Mouse (Mus musculus) Patski (cell line): ENCODE data around the gene Rnf11. TPM values are rescaled to one million over a fixed set of nuclear protein-coding genes. Genes with fewer than 3 reads are reported as not detected.
A peak's percentile ranks its signal among the peaks of the same experiment; 100 is the strongest.

Source experiments
- ATAC-seq: fragments of 100-300 bp; one replicate; pipeline ENCODE4 v1.8.0; 2021
- CTCF ChIA-PET: fragments of 350-600 bp; sonication (Branson Sonifier 250); formaldehyde crosslinking; loops from one replicate; lab custom pipeline; 2022; ENCODE audit warnings: inconsistent platforms; lab: Charles Lee
- POLR2A ChIA-PET: fragments of 350-600 bp; sonication (Branson Sonifier 250); formaldehyde crosslinking; loops from one replicate; lab custom pipeline; 2022; ENCODE audit warnings: antibody characterized with exemption, inconsistent platforms; lab: Charles Lee
- DNase-seq: peaks from one replicate; pipeline ENCODE4 v3.0.0-alpha.2; 2011; ENCODE audit warnings: low read depth, low spot score
- H3K27me3 ChIP-seq: fragments of 371-371 bp; one replicate; pipeline ENCODE4 v1.5.1; 2021
- CTCF ChIP-seq: fragments of 100-300 bp; IDR thresholded peaks from one replicate; pipeline ENCODE4 v1.5.1; 2021
- in situ Hi-C: fragments of 300-500 bp; cut with MboI; formaldehyde crosslinking; loops from 3 replicates; pipeline ENCODE4 v1.11.1; 2018; ENCODE audit warnings: low pct_unique_long_range_greater_than_20kb, mixed read lengths
- polyA plus RNA-seq: library from polyadenylated mRNA; unstranded; gene quantifications from one replicate; pipeline ENCODE4 v1.2.3, GENCODE M21; 2021

The Rnf11 gene
- polyA plus RNA-seq, 1 experiment from 2014 or later = 95.6 TPM

DNA sequence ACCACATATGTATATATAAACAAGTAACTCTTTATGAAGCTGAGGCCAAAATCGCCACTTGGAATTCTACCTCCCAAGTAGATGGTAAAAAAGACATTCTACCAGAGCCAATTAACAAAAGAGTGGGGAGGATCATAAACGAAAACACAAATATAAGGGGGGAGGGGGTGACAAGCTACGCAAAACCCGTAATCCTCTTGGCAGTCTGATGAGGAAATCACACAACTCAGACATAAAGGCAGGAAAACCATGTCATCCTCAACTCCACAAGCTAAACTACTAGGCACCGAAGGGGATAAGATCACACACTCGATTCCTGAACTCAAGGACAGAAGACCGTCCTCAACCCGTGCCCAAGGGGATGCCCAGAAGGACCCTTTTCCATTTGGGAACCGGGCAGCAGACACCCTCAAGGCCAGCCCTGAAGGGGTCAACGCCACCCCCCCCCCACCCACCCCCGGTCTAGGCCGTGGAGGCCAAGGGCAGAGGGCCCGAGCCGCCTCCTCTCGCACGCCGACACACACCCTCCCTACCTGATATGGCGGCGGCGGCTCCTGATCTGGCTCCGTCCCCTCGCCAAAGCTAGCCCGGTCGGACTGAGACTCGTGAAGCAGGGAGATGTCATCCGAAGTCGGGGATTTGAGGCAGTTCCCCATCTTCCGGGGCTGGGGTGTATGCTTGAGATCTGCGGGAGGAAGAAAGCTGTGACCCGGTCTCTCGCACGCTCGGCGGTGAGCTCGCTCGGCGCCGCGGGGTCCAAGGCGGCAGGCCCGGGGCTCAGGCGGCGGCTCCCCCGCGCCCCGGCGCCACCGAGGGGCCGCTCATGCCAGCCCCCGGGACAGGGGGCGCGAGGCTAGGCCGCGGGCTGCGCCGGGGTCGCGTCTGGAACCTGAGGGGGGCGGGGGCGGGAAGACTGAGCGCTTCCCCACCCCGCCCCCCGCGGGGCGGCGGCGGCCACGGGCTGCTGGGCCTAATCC is 8.7 kb downstream of the Rnf11 start:
- ChIA-PET POLR2A (interaction anchor here (0.7 to 1.1 kb wide), 7 partner anchors 9 to 190 kb away, joined by 3 to 12 read pairs (median 3); no protein-coding TSS in a partner anchor), CTCF (interaction anchor here (0.7 to 1.7 kb wide), 4 partner anchors 13 to 35 kb away, joined by 3 to 4 read pairs (median 4); no protein-coding TSS in a partner anchor)
- DNase-seq (no peak), ATAC-seq (peak; percentile 44)
- no peak for TF ChIP-seq CTCF
- in situ Hi-C loops = no loop called here
- H3K27me3 ChIP-seq = no peaks in the 10 kb centered on the region

DNA sequence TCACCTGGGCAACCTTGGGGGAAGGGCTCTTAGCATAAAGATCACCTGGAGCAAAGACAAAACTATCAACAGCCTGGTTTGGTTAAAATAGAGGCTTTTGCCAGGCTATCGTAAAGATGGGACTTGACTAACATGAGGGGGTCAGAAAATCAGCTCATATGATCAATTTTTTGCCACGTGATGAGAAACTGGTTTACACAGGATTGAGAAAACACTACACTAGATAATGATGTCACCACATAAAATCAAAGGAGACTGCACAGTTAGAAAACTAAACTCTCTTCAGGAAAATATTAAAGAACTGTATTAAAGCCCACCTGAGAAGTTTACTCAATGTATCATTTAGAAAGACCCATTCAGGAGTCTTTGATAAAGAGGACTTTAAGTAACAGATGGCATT is 9.4 kb downstream of the Rnf11 start:
- DNase-seq = no peak
- H3K27me3 ChIP-seq = no peaks in the 10 kb centered on the region
- CTCF ChIA-PET = interaction anchor here (0.7 to 1.7 kb wide), 3 partner anchors 12 to 35 kb away, joined by 3 to 4 read pairs (median 4); no protein-coding TSS in a partner anchor
- in situ Hi-C loops = no loop called here
- ATAC-seq = no peak
- TF ChIP-seq CTCF = no peak
- POLR2A ChIA-PET = interaction anchor here (0.7 to 1.1 kb wide), 3 partner anchors 16 to 40 kb away, joined by 3 to 7 read pairs (median 3); no protein-coding TSS in a partner anchor

DNA sequence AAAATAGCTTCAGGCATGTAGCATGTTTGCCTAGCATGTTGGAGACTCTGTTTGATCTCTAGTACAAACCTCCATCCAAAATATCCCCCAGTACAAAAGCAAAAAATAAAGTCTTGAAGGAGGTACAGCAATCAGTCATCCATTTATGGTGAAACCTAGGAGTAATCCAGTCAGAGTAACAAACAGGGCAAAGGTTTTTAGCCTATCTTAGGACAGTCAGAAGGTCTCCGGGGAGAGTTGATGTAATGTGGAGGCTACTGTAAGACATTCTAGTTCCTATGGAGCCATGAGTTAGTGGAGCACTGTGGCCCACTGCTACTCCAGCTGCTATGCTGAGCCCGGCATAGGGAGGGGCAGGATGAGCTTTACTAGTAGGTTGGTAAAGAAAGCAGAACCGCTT is 12.0 kb downstream of the Rnf11 start:
- CTCF ChIA-PET = interaction anchor here (1.0 kb wide), 1 partner anchor 11 kb away, joined by 3 read pairs; the partner anchor contains the start of gene Rnf11
- in situ Hi-C loops = loop anchor here (5.0 kb wide), 1 partner anchor 40 kb away; no protein-coding TSS in a partner anchor
- ATAC-seq (no peak), DNase-seq (no peak)
- no peaks in the 10 kb centered on the region for H3K27me3 ChIP-seq
- POLR2A ChIA-PET = no interaction called here
- no peak for TF ChIP-seq CTCF

DNA sequence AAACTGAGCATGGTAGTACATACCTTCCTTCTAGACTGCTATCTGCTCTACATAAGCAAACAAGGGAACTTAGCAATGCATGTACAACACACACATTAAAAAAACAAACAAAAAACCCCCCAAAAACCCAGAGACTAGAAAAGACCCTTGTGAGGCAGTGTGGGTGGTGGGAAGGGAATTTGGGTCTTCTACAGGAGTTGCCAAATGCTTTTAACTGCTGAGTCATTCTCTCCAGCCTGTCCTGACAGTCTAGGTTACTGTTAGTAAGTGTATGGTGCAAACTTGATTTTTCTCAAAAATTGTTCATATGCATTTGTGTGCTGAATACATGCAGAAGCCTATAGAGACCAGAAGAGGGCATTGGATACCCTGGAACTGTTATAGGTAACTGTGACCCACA is 12.9 kb downstream of the Rnf11 start:
- CTCF ChIA-PET = no interaction called here
- POLR2A ChIA-PET = no interaction called here
- ATAC-seq (no peak), DNase-seq (no peak)
- in situ Hi-C loops = loop anchor here (5.0 kb wide), 1 partner anchor 39 kb away; no protein-coding TSS in a partner anchor
- no peaks in the 10 kb centered on the region for H3K27me3 ChIP-seq
- TF ChIP-seq CTCF = peak; percentile 44

DNA sequence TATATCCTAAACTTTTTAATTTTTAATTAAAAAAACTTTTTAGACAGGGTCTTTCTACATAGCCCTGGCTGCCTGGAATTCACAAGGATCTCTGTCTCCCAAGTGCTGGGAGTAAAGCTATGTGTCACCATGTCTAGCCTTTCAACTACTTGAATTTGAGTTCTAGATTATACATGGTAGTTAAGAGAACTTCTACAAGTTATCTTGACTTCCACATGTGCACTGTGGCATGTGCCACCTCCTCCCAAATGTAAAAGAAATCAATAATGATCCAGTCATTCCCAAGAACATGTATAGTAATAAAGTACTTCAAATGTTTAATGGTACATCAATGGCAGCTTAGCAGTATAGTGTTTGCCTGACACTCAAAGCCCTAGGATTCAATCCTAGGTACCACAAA is 16.8 kb downstream of the Rnf11 start:
- POLR2A ChIA-PET = interaction anchor here (1.2 to 1.5 kb wide), 2 partner anchors 9 to 20 kb away, joined by 3 read pairs; no protein-coding TSS in a partner anchor

DNA sequence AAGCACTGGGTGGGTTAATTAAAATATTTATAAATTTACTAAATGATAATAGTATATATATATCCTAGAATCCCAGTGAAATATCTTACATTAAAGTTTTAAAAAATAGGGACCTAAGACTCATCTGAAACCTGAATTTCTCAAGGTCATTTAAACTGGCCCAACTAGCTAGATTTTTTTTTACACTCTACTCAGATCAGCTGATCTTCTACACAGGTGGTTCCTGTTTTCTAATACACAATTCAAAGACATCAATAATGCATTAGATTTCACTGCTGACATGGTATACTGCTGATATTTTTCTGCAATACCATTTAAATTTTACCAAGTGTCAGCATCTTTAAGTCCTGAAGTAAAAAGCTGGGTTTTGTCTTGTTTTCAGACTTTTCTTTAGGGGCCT is 20.6 kb downstream of the Rnf11 start:
- POLR2A ChIA-PET = no interaction called here
- no peak for ATAC-seq
- in situ Hi-C loops = no loop called here
- no peaks in the 10 kb centered on the region for H3K27me3 ChIP-seq
- no peak for DNase-seq
- no peak for TF ChIP-seq CTCF
- CTCF ChIA-PET = interaction anchor here (1.8 kb wide), 1 partner anchor 11 kb away, joined by 3 read pairs; no protein-coding TSS in a partner anchor

More for the DNA sequence above, 16.8 kb downstream of the Rnf11 start:
- CTCF ChIA-PET = interaction anchor here (1.6 to 1.8 kb wide), 2 partner anchors 26 to 37 kb away, joined by 4 to 5 read pairs; no protein-coding TSS in a partner anchor
- no peaks in the 10 kb centered on the region for H3K27me3 ChIP-seq
- DNase-seq (no peak), ATAC-seq (no peak)
- in situ Hi-C loops = no loop called here
- TF ChIP-seq CTCF = no peak

DNA sequence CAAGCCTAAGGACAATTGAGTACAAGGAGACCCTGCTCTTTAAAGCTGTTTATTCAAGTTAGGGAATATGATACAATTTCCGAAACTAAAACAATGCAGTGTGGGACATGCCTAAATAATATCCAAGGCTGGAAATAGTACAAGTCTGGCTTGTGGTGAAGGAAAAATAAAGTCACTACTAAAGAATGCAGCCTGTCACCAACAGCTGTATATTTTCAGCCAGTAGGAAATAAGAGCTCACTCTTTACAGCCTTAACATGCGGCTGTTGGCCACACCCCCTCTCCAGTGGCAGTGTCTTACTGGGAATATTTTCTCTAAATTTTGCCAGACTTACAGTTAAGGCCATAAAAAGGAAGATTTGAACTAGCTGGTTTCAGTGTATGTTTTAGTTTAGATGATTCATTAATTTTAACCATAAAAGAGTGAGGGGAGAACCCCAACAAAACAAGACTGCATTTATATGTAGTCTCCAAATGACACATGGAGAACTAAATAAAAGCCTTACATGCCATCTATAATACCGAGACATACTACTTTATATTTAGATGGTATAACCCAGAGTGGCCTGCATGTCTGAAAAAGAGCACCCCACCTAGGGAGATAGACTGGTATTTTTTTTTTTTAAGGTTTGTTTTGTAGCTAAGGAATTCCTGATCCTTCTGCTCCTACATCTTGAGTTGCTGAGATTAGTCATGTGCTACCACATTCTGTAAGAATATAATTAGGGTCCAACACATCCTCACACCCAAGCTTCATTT is 23.9 kb downstream of the Rnf11 start:
- no peaks in the 10 kb centered on the region for H3K27me3 ChIP-seq
- ChIA-PET POLR2A (interaction anchor here (0.5 kb wide), 1 partner anchor 193 kb away, joined by 3 read pairs; no protein-coding TSS in a partner anchor), CTCF (interaction anchor here (1.0 to 1.1 kb wide), 2 partner anchors 15 to 18 kb away, joined by 4 to 5 read pairs; no protein-coding TSS in a partner anchor)
- peak; percentile 9 for TF ChIP-seq CTCF
- in situ Hi-C loops = no loop called here
- DNase-seq (no peak), ATAC-seq (peak; percentile 82)

DNA sequence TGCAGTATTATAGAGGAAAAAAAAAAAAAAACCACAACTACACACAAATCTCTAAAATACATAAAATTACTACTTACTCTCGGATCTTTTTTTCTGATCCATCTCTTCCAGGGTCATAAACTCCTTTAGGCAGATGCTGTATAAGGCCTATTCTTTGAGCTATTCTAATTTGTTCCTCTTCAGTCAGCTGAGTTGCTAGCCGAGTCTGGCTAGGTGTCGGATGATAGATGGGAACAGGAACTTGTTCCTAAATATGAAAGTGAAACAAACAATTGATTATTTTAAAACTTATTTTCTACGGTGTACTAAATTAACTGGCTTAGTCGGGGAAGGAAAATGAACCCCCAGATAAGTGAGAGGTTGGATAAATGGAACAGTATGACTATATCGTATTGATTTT is 27.7 kb downstream of the Rnf11 start:
- ATAC-seq = no peak
- no peaks in the 10 kb centered on the region for H3K27me3 ChIP-seq
- DNase-seq = no peak
- TF ChIP-seq CTCF = no peak
- CTCF ChIA-PET = no interaction called here
- in situ Hi-C loops = no loop called here
- POLR2A ChIA-PET = no interaction called here

DNA sequence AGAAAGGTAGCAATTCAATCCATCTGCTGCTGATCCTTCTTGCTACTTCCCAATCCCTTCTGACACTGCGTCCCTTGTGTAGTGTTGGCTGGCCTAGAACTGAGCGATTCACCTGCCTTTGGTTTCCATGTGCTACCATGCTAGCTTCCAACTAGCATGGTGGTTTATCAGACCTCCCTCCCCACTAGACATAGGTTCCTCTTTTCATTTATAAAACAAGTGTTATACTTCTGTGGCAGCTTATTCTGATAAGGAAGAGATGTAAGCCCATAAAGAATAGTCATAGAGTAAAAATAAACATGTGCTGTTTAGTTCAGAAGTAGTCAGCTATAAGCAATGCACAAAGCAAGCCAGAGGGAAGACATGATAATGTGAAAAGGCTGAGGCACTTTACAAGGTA is 36.0 kb downstream of the Rnf11 start:
- DNase-seq (no peak), ATAC-seq (no peak)
- in situ Hi-C loops = no loop called here
- TF ChIP-seq CTCF = no peak
- POLR2A ChIA-PET = no interaction called here
- CTCF ChIA-PET = interaction anchor here (0.9 to 1.7 kb wide), 3 partner anchors 12 to 213 kb away, joined by 3 to 4 read pairs (median 3); no protein-coding TSS in a partner anchor
- H3K27me3 ChIP-seq = no peaks in the 10 kb centered on the region

DNA sequence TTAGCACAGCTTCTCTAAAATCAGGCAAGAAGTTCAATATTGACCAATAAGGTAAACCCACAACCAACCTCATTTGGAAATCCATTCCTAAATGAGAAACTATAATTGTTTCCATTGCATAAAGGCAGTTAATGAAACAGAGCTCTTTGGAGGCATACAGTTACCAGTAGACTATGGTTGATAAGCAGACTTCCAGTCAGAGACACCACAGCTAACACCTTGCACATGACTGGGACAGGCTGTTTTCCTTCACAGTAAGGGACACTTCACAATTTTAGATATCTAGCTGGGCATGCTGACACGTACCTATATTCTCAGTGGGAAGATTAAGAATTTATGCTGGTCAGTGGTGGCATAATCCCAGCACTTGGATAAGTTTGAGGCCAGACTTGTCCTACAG is 38.6 kb downstream of the Rnf11 start:
- no peak for TF ChIP-seq CTCF
- in situ Hi-C loops = no loop called here
- ATAC-seq (no peak), DNase-seq (no peak)
- H3K27me3 ChIP-seq = no peaks in the 10 kb centered on the region
- POLR2A ChIA-PET = no interaction called here
- CTCF ChIA-PET = interaction anchor here (1.5 kb wide), 1 partner anchor 14 kb away, joined by 5 read pairs; no protein-coding TSS in a partner anchor
